Mouse (Mus musculus): ENCODE results near the gene Zfp358. TPM values are rescaled to one million over a fixed set of nuclear protein-coding genes. Genes with fewer than 3 reads are reported as not detected.

Gene Zfp358
- polyA plus RNA-seq, 2 experiments from 2014 or later = 1.0 to 1.6 TPM

Other genes starting within 250 kb of the Zfp358 start
- gene Insr, start 213.5 kb upstream of the Zfp358 start, polyA plus RNA-seq (2017; shearing (Covaris generic)) = 10 to 100 TPM; 10.6 to 12.0 TPM
- gene A430078G23Rik, start 139.7 kb upstream of the Zfp358 start, polyA plus RNA-seq (2017; shearing (Covaris generic)) = 10 to 100 TPM; 38.2 to 52.0 TPM
- gene Arhgef18, start 100.1 kb upstream of the Zfp358 start, polyA plus RNA-seq (2017; shearing (Covaris generic)) = 10 to 100 TPM; 27.6 to 35.8 TPM
- 10 to 100 TPM; 18.2 to 22.7 TPM for gene Pex11g, start 25.5 kb upstream of the Zfp358 start, polyA plus RNA-seq (2017; shearing (Covaris generic))
- gene Tex45, start 22.3 kb upstream of the Zfp358 start, polyA plus RNA-seq (2017; shearing (Covaris generic)) = not detected
- gene Mcoln1, start 7.3 kb downstream of the Zfp358 start, polyA plus RNA-seq (2017; shearing (Covaris generic)) = 10 to 100 TPM; 16.1 to 18.6 TPM
- gene Pnpla6, start 22.2 kb downstream of the Zfp358 start, polyA plus RNA-seq (2017; shearing (Covaris generic)) = 10 to 100 TPM; 26.1 to 43.7 TPM
- gene C330021F23Rik, start 74.9 kb downstream of the Zfp358 start, polyA plus RNA-seq (2017; shearing (Covaris generic)) = 1 to 10 TPM in 1 of 2 experiments, not detected in 1; 1.4 TPM
- gene Camsap3, start 94.2 kb downstream of the Zfp358 start, polyA plus RNA-seq (2017; shearing (Covaris generic)) = not detected
- gene Xab2, start 128.2 kb downstream of the Zfp358 start, polyA plus RNA-seq (2017; shearing (Covaris generic)) = 100 to 1,000 TPM in 1 of 2 experiments, 10 to 100 TPM in 1; 87.5 to 131 TPM
- 100 to 1,000 TPM in 1 of 2 experiments, 10 to 100 TPM in 1; 84.8 to 145 TPM for gene Pet100, start 128.4 kb downstream of the Zfp358 start, polyA plus RNA-seq (2017; shearing (Covaris generic))
- gene Pcp2, start 132.4 kb downstream of the Zfp358 start, polyA plus RNA-seq (2017; shearing (Covaris generic)) = not detected
- gene Stxbp2, start 137.8 kb downstream of the Zfp358 start, polyA plus RNA-seq (2017; shearing (Covaris generic)) = 100 to 1,000 TPM; 190 to 257 TPM
- not detected for gene Retn, start 162.6 kb downstream of the Zfp358 start, polyA plus RNA-seq (2017; shearing (Covaris generic))
- gene Mcemp1, start 172.6 kb downstream of the Zfp358 start, polyA plus RNA-seq (2017; shearing (Covaris generic)) = not detected
- not detected for gene Fcor, start 179.2 kb downstream of the Zfp358 start, polyA plus RNA-seq (2017; shearing (Covaris generic))
- 10 to 100 TPM; 20.3 to 32.6 TPM for gene Trappc5, start 183.2 kb downstream of the Zfp358 start, polyA plus RNA-seq (2017; shearing (Covaris generic))
- gene Fcer2a, start 201.0 kb downstream of the Zfp358 start, polyA plus RNA-seq (2017; shearing (Covaris generic)) = 10 to 100 TPM in 1 of 2 experiments, under 1 TPM in 1; 0.38 to 12.4 TPM
- not detected for gene Clec4g, start 227.5 kb downstream of the Zfp358 start, polyA plus RNA-seq (2017; shearing (Covaris generic))